Mouse (Mus musculus): ENCODE results near the gene St6gal1. TPM values are rescaled to one million over a fixed set of nuclear protein-coding genes. Genes with fewer than 3 reads are reported as not detected.

St6gal1 gene
- total RNA-seq, 2 experiments from 2014 or later: 19.1 to 23.2 TPM

DNA sequence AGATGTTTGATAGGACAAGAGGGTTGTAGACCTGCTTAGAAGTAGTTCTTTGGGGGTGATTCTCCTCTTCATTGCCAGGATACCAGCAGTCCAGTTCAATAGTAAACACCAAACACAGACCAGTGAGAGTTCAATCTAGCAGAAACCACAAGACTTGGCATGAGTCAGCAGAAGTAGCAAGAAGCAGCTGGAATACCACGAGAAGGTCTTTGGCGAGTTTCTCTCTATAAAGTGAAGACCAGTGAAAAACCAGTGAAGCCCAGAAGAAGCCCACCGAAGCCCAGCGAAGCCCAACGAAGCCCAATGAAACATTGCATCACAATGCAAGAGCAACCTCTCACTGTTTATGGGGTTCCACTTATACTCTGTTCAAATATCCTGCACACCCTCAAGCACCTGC is 173.4 kb downstream of the St6gal1 start:
- intact Hi-C loops (cut with DNase I): no loop called here
- no peak for DNase-seq

DNA sequence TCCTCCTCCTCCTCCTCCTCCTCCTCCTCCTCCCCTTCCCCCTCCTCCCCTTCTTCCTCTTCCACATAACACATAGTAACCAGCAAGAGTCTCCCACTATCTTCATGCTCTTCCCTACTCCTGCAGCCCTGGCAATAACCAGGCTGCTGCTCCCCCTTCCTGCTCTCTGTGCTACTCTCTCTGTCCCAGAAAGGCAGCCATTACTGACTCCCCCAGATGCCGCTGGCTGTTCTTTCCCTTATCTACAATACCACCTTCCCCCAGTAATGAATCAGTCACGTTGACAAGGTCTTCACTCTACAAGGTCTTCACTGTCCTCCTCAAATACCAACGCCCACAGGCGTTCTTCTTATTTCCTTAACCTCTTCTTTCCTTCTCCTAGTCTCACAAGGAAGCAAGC is 176.9 kb downstream of the St6gal1 start:
- no peak for DNase-seq
- intact Hi-C loops (cut with DNase I): loop anchor here (5.0 kb wide), 2 partner anchors 174 to 249 kb away; no protein-coding TSS in a partner anchor

DNA sequence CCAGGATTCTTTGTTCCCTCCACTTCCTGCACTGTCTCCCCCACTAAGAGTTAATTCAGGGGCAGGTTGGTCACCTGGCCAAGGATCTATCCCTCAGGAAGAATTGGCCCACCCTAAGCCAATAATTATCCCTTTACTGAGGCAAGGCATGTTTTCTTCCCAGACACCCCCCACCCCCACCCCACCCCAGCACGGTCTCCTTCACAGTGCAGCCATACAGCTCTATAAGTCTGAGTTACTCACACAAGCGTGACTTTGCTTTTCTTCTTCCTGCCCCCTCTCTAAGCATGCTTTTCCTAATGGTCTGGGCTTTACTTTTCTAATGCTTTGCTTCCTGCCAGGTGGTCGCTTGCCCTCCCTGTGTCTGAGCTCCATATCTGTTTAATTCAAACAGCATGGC is 177.4 kb downstream of the St6gal1 start:
- intact Hi-C loops (cut with DNase I): loop anchor here (5.0 kb wide), 2 partner anchors 175 to 250 kb away; no protein-coding TSS in a partner anchor
- no peak for DNase-seq

DNA sequence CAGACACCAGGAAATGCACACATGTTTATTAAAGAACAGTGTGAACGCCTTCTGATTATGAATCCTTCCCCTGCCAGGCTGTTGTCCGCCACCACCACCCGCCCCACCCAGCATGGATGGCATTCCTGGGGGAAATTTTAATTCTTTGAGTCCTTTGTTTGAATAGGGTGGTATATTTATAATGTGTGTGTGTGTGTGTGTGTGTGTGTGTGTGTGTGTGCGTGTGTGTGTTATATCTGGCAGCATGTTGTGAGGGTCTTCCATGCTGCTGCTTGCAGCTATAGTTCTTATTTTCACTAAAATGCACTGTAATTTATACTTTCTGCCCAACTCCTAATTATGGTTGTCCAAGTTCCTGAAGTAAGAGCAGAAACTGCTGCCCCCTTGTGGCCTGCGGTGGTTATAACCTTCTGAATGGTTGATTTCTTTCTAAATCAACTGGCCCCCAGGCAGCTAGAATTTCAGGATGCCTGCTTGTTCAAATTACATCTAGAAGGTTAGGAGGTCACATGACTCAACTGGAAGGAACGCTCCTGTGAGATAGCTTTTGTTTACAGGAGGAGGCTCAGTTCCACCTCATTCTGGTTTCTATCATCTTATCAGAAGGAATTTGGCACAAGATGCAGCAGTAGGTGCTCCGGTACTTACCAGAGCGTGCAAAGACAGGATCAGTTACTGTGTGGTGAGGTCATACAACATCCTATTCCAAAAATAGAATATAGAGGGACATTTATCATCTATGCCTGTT is 178.6 kb downstream of the St6gal1 start:
- intact Hi-C loops (cut with DNase I): loop anchor here (5.0 kb wide), 2 partner anchors 176 to 251 kb away; no protein-coding TSS in a partner anchor
- DNase-seq: peak; percentile 78

Other genes with a start within 250 kb of the St6gal1 start
- gene Kng2, start 195.3 kb upstream of the St6gal1 start, total RNA-seq (2021): not detected
- gene Kng1, start 166.9 kb upstream of the St6gal1 start, total RNA-seq (2021): not detected
- 100 to 1,000 TPM; 666 to 672 TPM for gene Eif4a2, start 117.3 kb upstream of the St6gal1 start, total RNA-seq (2021)
- gene Rfc4, start 97.0 kb upstream of the St6gal1 start, total RNA-seq (2021): 10 to 100 TPM in 1 of 2 experiments, 1 to 10 TPM in 1; 9.7 to 11.5 TPM
- gene Adipoq, start 78.2 kb upstream of the St6gal1 start, total RNA-seq (2021): not detected
- under 1 TPM in 1 of 2 experiments, not detected in 1; 0.18 TPM for gene Rtp1, start 204.4 kb downstream of the St6gal1 start, total RNA-seq (2021)

All from left cerebral cortex, postnatal 4 days (tissue).